Mouse (Mus musculus): Measurements from ENCODE around the gene Mmp17. TPM values are rescaled to one million over a fixed set of nuclear protein-coding genes. Genes with fewer than 3 reads are reported as not detected.

The Mmp17 gene
- total and polyA plus RNA-seq, 3 experiments = 0.92 to 1.6 TPM; not detected in 1

DNA sequence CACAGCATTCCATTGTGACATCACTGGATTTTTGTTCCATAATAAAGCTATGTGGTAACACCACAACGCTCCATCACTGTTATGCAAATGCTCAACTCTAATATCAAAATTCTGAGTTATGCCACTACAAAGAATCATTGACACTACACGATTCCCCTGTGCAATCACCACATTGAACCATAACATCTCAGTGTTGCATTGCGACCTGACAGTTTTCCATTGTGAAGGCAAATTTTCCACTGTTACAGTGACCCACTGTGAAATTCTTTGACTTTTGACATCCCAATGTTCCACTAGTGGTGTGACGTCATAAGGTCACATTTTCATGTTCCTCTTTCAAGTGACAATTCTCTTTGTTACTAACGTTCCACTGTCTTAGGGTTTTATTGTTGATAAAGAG is 66.9 kb downstream of the Mmp17 start:
- Histone ChIP-seq H3K9ac (ENCODE audit: control insufficient read depth, low read depth, low read length, poor library complexity, severe bottlenecking) (no peak overlapping the region), H3K9me3 (replicated peaks; ENCODE audit: insufficient read depth, low read length) (no peaks in the 10 kb centered on the region), H3K27ac (ENCODE audit: control insufficient read depth, low read depth, low read length) (no peak overlapping the region), H3K36me3 (ENCODE audit: control insufficient read depth in 1 of 2, insufficient read depth in 2 of 2, low read length in 2 of 2) (no peaks in the 10 kb centered on the region), H3K27me3 (ENCODE audit: control insufficient read depth in 1 of 2, insufficient read depth in 2 of 2, low read length in 2 of 2) (no peaks in the 10 kb centered on the region; a peak in 1 of 4 replicates), H3K4me1 (ENCODE audit: control insufficient read depth in 1 of 2, insufficient read depth in 2 of 2, low read length in 2 of 2) (no peaks in the 10 kb centered on the region), H3K4me3 (ENCODE audit: control insufficient read depth in 1 of 2, insufficient read depth in 1 of 2, low read depth in 2 of 2, low read length in 2 of 2) (no peak overlapping the region), H3K79me2 (ENCODE audit: control insufficient read depth, insufficient read depth, low read length, poor library complexity) (no peaks in the 10 kb centered on the region)
- DNase-seq (ENCODE audit: low read depth, low spot score) = no peak
- no peak for TF ChIP-seq ETS1 (IDR thresholded peaks at IDR 0.05; ENCODE audit: low read depth, low read length)
- no peak for TF ChIP-seq ZKSCAN1 (IDR thresholded peaks at IDR 0.05; ENCODE audit: low read depth, low read length)
- TF ChIP-seq MAFK (IDR thresholded peaks at IDR 0.05; ENCODE audit: borderline replicate concordance, low read depth, low read length) = no peak
- TF ChIP-seq MYB (IDR thresholded peaks at IDR 0.05; ENCODE audit: low read depth, low read length) = no peak
- TF ChIP-seq MYC (IDR thresholded peaks at IDR 0.05; ENCODE audit: low read depth, low read length) = no peak
- TF ChIP-seq USF2 (IDR thresholded peaks at IDR 0.05; ENCODE audit: borderline replicate concordance in 1 of 2, insufficient read depth in 1 of 2, low read depth in 1 of 2, low read length in 2 of 2) = no peak
- TF ChIP-seq TAL1 (IDR thresholded peaks at IDR 0.05; ENCODE audit: low read length) = no peak
- TF ChIP-seq MEF2A (IDR thresholded peaks at IDR 0.05; ENCODE audit: extremely low read depth, insufficient replicate concordance, low read depth, low read length, poor library complexity, severe bottlenecking) = no peak
- no peak for TF ChIP-seq GABPA (IDR thresholded peaks at IDR 0.05; ENCODE audit: low read depth, low read length)
- no peak for TF ChIP-seq MXI1 (IDR thresholded peaks at IDR 0.05; ENCODE audit: low read depth, low read length)
- no peak for TF ChIP-seq NELFE (IDR thresholded peaks at IDR 0.05; ENCODE audit: low read depth, low read length)
- no peak for TF ChIP-seq NRF1 (IDR thresholded peaks at IDR 0.05; ENCODE audit: insufficient read depth, low read depth, low read length, poor library complexity, severe bottlenecking)
- TF ChIP-seq USF1 (IDR thresholded peaks at IDR 0.05; ENCODE audit: low read depth, low read length) = no peak
- TF ChIP-seq SIN3A (IDR thresholded peaks at IDR 0.05; ENCODE audit: low read length) = no peak
- no peak for TF ChIP-seq POLR2A (IDR thresholded peaks at IDR 0.05; ENCODE audit: control insufficient read depth in 1 of 2, insufficient read depth in 1 of 2, low read depth in 1 of 2, low read length in 2 of 2, poor library complexity in 1 of 2)
- TF ChIP-seq TCF12 (IDR thresholded peaks at IDR 0.05; ENCODE audit: low read depth, low read length) = no peak
- TF ChIP-seq ZMIZ1 (IDR thresholded peaks at IDR 0.05; ENCODE audit: low read depth, low read length) = no peak

DNA sequence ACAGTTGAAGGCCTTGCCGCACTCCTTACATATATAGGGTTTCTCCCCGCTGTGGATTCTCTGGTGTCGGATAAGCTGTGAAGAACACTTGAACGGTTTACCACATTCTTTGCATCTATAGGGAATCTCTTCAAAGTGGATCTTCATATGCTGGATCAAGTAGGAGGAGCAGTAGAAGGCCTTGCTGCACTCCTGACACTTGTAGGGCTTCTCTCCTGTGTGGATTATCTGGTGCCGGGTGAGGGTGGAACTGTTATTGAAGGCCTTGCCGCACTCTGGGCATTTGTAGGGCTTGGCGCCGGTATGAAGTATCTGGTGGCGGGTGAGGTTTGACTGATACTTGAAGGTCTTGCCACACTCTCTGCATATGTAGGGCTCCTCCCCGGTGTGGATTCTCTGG is 73.0 kb downstream of the Mmp17 start:
- H3K9ac ChIP-seq (ENCODE audit: control insufficient read depth, low read depth, low read length, poor library complexity, severe bottlenecking) = no peak overlapping the region
- no peaks in the 10 kb centered on the region for H3K27me3 ChIP-seq (ENCODE audit: control insufficient read depth in 1 of 2, insufficient read depth in 2 of 2, low read length in 2 of 2)
- no peak for TF ChIP-seq USF2 (IDR thresholded peaks at IDR 0.05; ENCODE audit: borderline replicate concordance in 1 of 2, insufficient read depth in 1 of 2, low read depth in 1 of 2, low read length in 2 of 2)
- TF ChIP-seq UBTF (IDR thresholded peaks at IDR 0.05; ENCODE audit: borderline replicate concordance, insufficient read depth, low read depth, low read length) = no peak
- TF ChIP-seq POLR2AphosphoS5 (IDR thresholded peaks at IDR 0.05; ENCODE audit: borderline replicate concordance, low read depth, low read length) = no peak
- TF ChIP-seq USF1 (IDR thresholded peaks at IDR 0.05; ENCODE audit: low read depth, low read length) = no peak
- TF ChIP-seq RCOR1 (IDR thresholded peaks at IDR 0.05; ENCODE audit: low read depth, low read length) = no peak
- no peak for TF ChIP-seq ELF1 (IDR thresholded peaks at IDR 0.05; ENCODE audit: low read depth, low read length)
- no peak for DNase-seq (ENCODE audit: low read depth, low spot score)
- no peak overlapping the region for H3K4me3 ChIP-seq (ENCODE audit: control insufficient read depth in 1 of 2, insufficient read depth in 1 of 2, low read depth in 2 of 2, low read length in 2 of 2)
- H3K27ac ChIP-seq (ENCODE audit: control insufficient read depth, low read depth, low read length) = no peak overlapping the region
- no peaks in the 10 kb centered on the region for H3K36me3 ChIP-seq (ENCODE audit: control insufficient read depth in 1 of 2, insufficient read depth in 2 of 2, low read length in 2 of 2)
- H3K79me2 ChIP-seq (ENCODE audit: control insufficient read depth, insufficient read depth, low read length, poor library complexity) = no peaks in the 10 kb centered on the region
- H3K4me1 ChIP-seq (ENCODE audit: control insufficient read depth in 1 of 2, insufficient read depth in 2 of 2, low read length in 2 of 2) = no peaks in the 10 kb centered on the region
- no peaks in the 10 kb centered on the region for H3K9me3 ChIP-seq (replicated peaks; ENCODE audit: insufficient read depth, low read length)

All from MEL (cell line).